Mouse (Mus musculus) stomach, postnatal 0 days (tissue): ENCODE data around the gene Ubtfl1. TPM values are rescaled to one million over a fixed set of nuclear protein-coding genes. Genes with fewer than 3 reads are reported as not detected.

Source experiments
- ATAC-seq: fragments of 200-750 bp; cut with Nextera tagmentation; 2 replicates; pipeline ENCODE4 v1.8.0; 2017; ENCODE audit not compliant: low FRiP score, low TSS enrichment
- DNase-seq: peaks from one replicate; pipeline ENCODE4 v3.0.0-alpha.2; 2016; ENCODE audit warnings: low spot score
- H3K27ac ChIP-seq: fragments of 300-500 bp; sonication (generic); replicated peaks from 2 replicates; pipeline ENCODE4 v1.5.1; 2014; ENCODE audit warnings: mild to moderate bottlenecking, control low read depth
- H3K27me3 ChIP-seq: fragments of 300-500 bp; sonication (generic); 2 replicates; pipeline ENCODE4 v1.6.1; 2014; ENCODE audit warnings: low read length; ENCODE audit not compliant: control insufficient read depth, insufficient read depth
- H3K36me3 ChIP-seq: fragments of 300-500 bp; sonication (generic); 2 replicates; pipeline ENCODE4 v1.6.1; 2014; ENCODE audit warnings: low read length, mixed read lengths; ENCODE audit not compliant: control insufficient read depth, insufficient read depth
- H3K4me1 ChIP-seq: fragments of 300-500 bp; sonication (generic); replicated peaks from 2 replicates; pipeline ENCODE4 v1.6.1; 2014; ENCODE audit warnings: antibody characterized with exemption; ENCODE audit not compliant: control insufficient read depth, insufficient read depth
- H3K4me2 ChIP-seq: fragments of 300-500 bp; sonication (generic); replicated peaks from 2 replicates; pipeline ENCODE4 v1.6.1; 2014; ENCODE audit warnings: low read depth, mild to moderate bottlenecking, control low read depth, moderate library complexity
- H3K4me3 ChIP-seq: fragments of 300-500 bp; sonication (generic); 2 replicates; pipeline ENCODE4 v1.5.1; 2014; ENCODE audit warnings: low read depth, low read length, control low read depth
- H3K9ac ChIP-seq: fragments of 300-500 bp; sonication (generic); 2 replicates; pipeline ENCODE4 v1.6.1; 2014; ENCODE audit warnings: mild to moderate bottlenecking, low read length, control low read depth, mixed read lengths
- H3K9me3 ChIP-seq: fragments of 300-500 bp; sonication (generic); 2 replicates; pipeline ENCODE4 v1.6.1; 2016; ENCODE audit warnings: low read length; ENCODE audit not compliant: control insufficient read depth
- CTCF ChIP-seq: IDR thresholded peaks from 2 replicates; pipeline ENCODE4 v1.5.1; 2016; ENCODE audit warnings: antibody characterized with exemption, low read depth, mild to moderate bottlenecking, moderate library complexity
- EP300 ChIP-seq: optimal IDR thresholded peaks from 2 replicates; pipeline ENCODE3; 2016; ENCODE audit warnings: antibody characterized with exemption
- WGBS: fragments of 180-500 bp; shearing (Covaris S2); extraction: QIAGEN DNeasy Blood & Tissue Kit; methylation state at CpG from one replicate; pipeline ENCODE4 v1.1.7; 2014; 5-methylcytosine and 5-hydroxymethylcytosine counted together
- microRNA-seq: library from miRNA; unstranded; fragments of <30 nt; microRNA quantifications from one replicate; pipeline ENCODE4, GENCODE M21; 2016
- polyA plus RNA-seq: library from polyadenylated mRNA; unstranded; fragments of >200 nt; fragmentation: Nextera tagmentation; extraction: Ambion mirVana; gene quantifications from 2 replicates; pipeline ENCODE4 v1.2.1, GENCODE M21; 2015

Ubtfl1 gene
- polyA plus RNA-seq, 1 experiment from 2014 or later, result not detected

- Histone ChIP-seq H3K9me3 (no peaks in the 10 kb centered on the region), H3K36me3 (no peaks in the 10 kb centered on the region), H3K4me3 (no peak overlapping the region), H3K4me1 (no peaks in the 10 kb centered on the region), H3K27ac (no peak overlapping the region), H3K27me3 (no peaks in the 10 kb centered on the region), H3K9ac (no peak overlapping the region), H3K4me2 (no peak overlapping the region)
- TF ChIP-seq EP300 (no peak), CTCF (no peak)
- 63% methylated on average over 10 of the region's 10 CpGs for WGBS
- no peak for ATAC-seq
- no peak for DNase-seq
Measured at GRCm38 (mm10) chr9:18431687-18432086, 27.5 kb downstream of the Ubtfl1 start.

GRCm38 (mm10) chr9:18456520-18456919, 52.3 kb downstream of the Ubtfl1 start:
- H3K36me3 ChIP-seq, result peaks cover 4% of the 10 kb centered on the region; the same call in 1 of the 2 replicates
- H3K27ac ChIP-seq, result no peak overlapping the region
- 91% methylated on average over 4 of the region's 4 CpGs for WGBS
- TF ChIP-seq CTCF (no peak), EP300 (no peak)
- H3K4me1 ChIP-seq, result no peaks in the 10 kb centered on the region
- H3K9ac ChIP-seq, result no peak overlapping the region
- no peak for DNase-seq
- H3K4me3 ChIP-seq, result no peak overlapping the region
- H3K27me3 ChIP-seq, result no peaks in the 10 kb centered on the region
- no peak overlapping the region for H3K4me2 ChIP-seq
- ATAC-seq, result no peak
- no peaks in the 10 kb centered on the region for H3K9me3 ChIP-seq

Small RNA genes within 50 kb of the gene (microRNA-seq; reads per million reads assigned to microRNA genes)
- not detected for gene Gm22854

Other genes starting within 250 kb of the Ubtfl1 start
- 32.7 and 39.4 TPM in 2 replicates for gene Chordc1, start 112.3 kb upstream of the Ubtfl1 start, polyA plus RNA-seq
- 1.5 and 1.8 TPM in 2 replicates for gene Naalad2, start 1.4 kb upstream of the Ubtfl1 start, polyA plus RNA-seq
- gene Mbd3l2, start 26.2 kb downstream of the Ubtfl1 start, polyA plus RNA-seq, result not detected in 2 replicates
- 1.3 TPM in 2 replicates for gene Zfp558, start 73.8 kb downstream of the Ubtfl1 start, polyA plus RNA-seq
- gene Mbd3l1, start 73.9 kb downstream of the Ubtfl1 start, polyA plus RNA-seq, result not detected in 2 replicates